25 mouse cellular contexts compared by ENCODE assay signal in genomic region chr10:57319171-57319570, GRCm38 (mm10).
"Had no signal": no experiment of that assay in that cellular context is flagged by ENCODE, and none has a peak within 500 bp of the region (broad histone marks: within the 10 kb centered on the region; RNA-seq: fewer than 3 reads in every experiment).

No protein-coding gene starts in this region.

- DNase-seq: gastrocnemius, adult 2 months; gastrocnemius, postnatal 10 days; gastrocnemius, postnatal 25 days; heart, adult 18-20 months; heart, postnatal 10 days; heart, postnatal 4 days; kidney, adult 18-20 months; kidney, adult 8-10 months; kidney, postnatal 10 days; kidney, postnatal 25 days; kidney, postnatal 4 days; liver had no signal

- H3K27ac ChIP-seq: gastrocnemius, adult 2 months; heart, embryonic 10.5 days; hindbrain, embryonic 10.5 days; hindbrain, embryonic 13.5 days; hindbrain, embryonic 15.5 days; intestine, embryonic 15.5 days; layer of hippocampus, adult 2 months; left cerebral cortex, adult 2 months; limb, embryonic 10.5 days; limb, embryonic 12.5 days had no signal

- ATAC-seq: inflammation-experienced regulatory T-cells, adult 6 months; intestine, embryonic 15.5 days; intestine, postnatal 0 days had no signal

- H3K9ac ChIP-seq: heart, embryonic 12.5 days; hindbrain, embryonic 13.5 days; hindbrain, embryonic 15.5 days; intestine, embryonic 15.5 days; limb, embryonic 12.5 days had no signal

- H3K27me3 ChIP-seq: heart, embryonic 12.5 days; hindbrain, embryonic 13.5 days; hindbrain, embryonic 15.5 days; intestine, embryonic 15.5 days; limb, embryonic 12.5 days had no signal

- H3K4me3 ChIP-seq: gastrocnemius, adult 2 months; heart, embryonic 10.5 days; heart, embryonic 12.5 days; hindbrain, embryonic 10.5 days; hindbrain, embryonic 13.5 days; hindbrain, embryonic 15.5 days; intestine, embryonic 15.5 days; layer of hippocampus, adult 2 months; left cerebral cortex, adult 2 months; limb, embryonic 10.5 days; limb, embryonic 12.5 days had no signal

- H3K36me3 ChIP-seq: heart, embryonic 10.5 days; heart, embryonic 12.5 days; hindbrain, embryonic 10.5 days; hindbrain, embryonic 13.5 days; hindbrain, embryonic 15.5 days; intestine, embryonic 15.5 days; limb, embryonic 10.5 days; limb, embryonic 12.5 days had no signal

- H3K4me1 ChIP-seq: heart, embryonic 10.5 days; heart, embryonic 12.5 days; hindbrain, embryonic 10.5 days; hindbrain, embryonic 13.5 days; hindbrain, embryonic 15.5 days; intestine, embryonic 15.5 days; limb, embryonic 10.5 days; limb, embryonic 12.5 days had no signal

- H3K9me3 ChIP-seq: heart, embryonic 10.5 days; heart, embryonic 12.5 days; hindbrain, embryonic 10.5 days; hindbrain, embryonic 13.5 days; hindbrain, embryonic 15.5 days; intestine, embryonic 15.5 days; limb, embryonic 10.5 days; limb, embryonic 12.5 days had no signal

- H3K4me2 ChIP-seq: heart, embryonic 12.5 days; hindbrain, embryonic 13.5 days; hindbrain, embryonic 15.5 days; intestine, embryonic 15.5 days; limb, embryonic 12.5 days; liver, embryonic 11.5 days had no signal
